Mouse (Mus musculus) lung, adult 2 months (tissue): ENCODE data around the gene Tchp. TPM values are rescaled to one million over a fixed set of nuclear protein-coding genes. Genes with fewer than 3 reads are reported as not detected.

Experiments used
- DNase-seq: peaks from one replicate; pipeline ENCODE4 v3.0.0; 2022
- H3K4me1 ChIP-seq: fragments of 200-500 bp; 2 replicates; pipeline ENCODE4 v1.6.1; 2011; ENCODE audit warnings: low read length; ENCODE audit not compliant: control insufficient read depth, insufficient read depth
- H3K4me3 ChIP-seq: fragments of 200-500 bp; replicated peaks from 2 replicates; pipeline ENCODE3; 2011; ENCODE audit warnings: low read depth, mild to moderate bottlenecking, control low read depth, low read length; ENCODE audit errors: extremely low read depth
- CTCF ChIP-seq: fragments of 200-500 bp; IDR thresholded peaks from 2 replicates; pipeline ENCODE4 v1.5.1; 2011; ENCODE audit warnings: mild to moderate bottlenecking, low read length, control low read depth; ENCODE audit not compliant: insufficient read depth
- POLR2A ChIP-seq: fragments of 200-500 bp; IDR thresholded peaks from 2 replicates; pipeline ENCODE4 v1.6.1; 2011; ENCODE audit warnings: low read depth, mild to moderate bottlenecking, control low read depth, low read length, borderline replicate concordance; ENCODE audit errors: extremely low read depth
- WGBS: fragments of 180-500 bp; shearing (Covaris S2); methylation state at CpG from one replicate; pipeline ENCODE4 v1.1.7; 2018; 5-methylcytosine and 5-hydroxymethylcytosine counted together
- polyA plus RNA-seq: library from polyadenylated mRNA; depleted of rRNA; stranded (reverse); fragments of >200 nt; gene quantifications from 2 replicates; pipeline ENCODE4 v1.2.3, GENCODE M21; 2012; rRNA removed

The Tchp gene
- polyA plus RNA-seq, 1 experiment, result 17.3 TPM

DNA sequence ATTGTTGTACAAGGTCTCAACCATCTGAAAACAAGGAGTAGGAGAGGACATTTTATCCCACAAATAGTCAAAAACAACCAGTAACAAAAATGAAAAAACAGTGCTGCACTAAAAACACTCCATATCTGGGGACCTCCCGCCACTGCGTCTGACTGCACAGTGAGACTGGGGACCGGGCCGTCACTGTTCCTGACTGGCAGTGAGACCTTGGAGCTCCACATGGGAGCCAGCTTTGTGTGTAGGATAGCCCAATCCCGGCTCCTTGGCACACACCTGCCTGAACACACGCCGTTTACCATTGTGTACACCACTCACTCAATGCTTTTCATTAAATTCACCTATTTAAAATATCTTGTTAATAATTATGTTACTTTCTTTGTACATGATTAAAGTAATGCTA lies 59.6 kb downstream of the Tchp start:
- no peak for TF ChIP-seq CTCF
- TF ChIP-seq POLR2A, result no peak
- H3K4me3 ChIP-seq, result no peak overlapping the region
- WGBS, result 90% methylated on average over 7 of the region's 7 CpGs
- DNase-seq, result no peak
- peaks cover 19% of the 10 kb centered on the region for H3K4me1 ChIP-seq

- WGBS, result 61% methylated on average over 8 of the region's 8 CpGs
- peaks cover 10% of the 10 kb centered on the region for H3K4me1 ChIP-seq
- H3K4me3 ChIP-seq, result no peak overlapping the region
- no peak for TF ChIP-seq POLR2A
- TF ChIP-seq CTCF, result no peak
- no peak for DNase-seq
Measured at GRCm38 (mm10) chr5:114769786-114770185, 62.2 kb downstream of the Tchp start.

DNA sequence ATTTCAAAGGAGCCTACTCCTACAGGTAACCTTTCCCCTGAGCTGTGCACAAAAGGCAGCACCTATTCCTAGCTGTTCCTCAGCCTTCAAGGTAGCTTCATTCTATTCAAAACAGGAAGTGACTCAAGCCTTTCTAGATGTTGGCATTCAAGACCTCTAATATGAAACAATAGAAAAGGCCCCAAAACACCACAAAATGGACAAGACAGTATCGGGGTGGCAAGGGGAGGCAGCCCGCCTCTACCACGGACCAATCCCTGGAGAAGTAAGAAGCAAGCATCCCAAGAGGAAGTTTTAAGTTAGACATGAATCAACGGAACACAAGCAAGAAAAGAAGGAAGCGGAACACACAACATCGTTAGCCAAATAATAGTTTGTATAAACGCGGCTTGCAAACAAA lies 64.2 kb downstream of the Tchp start:
- Histone ChIP-seq H3K4me3 (peak overlapping the region; percentile 84), H3K4me1 (peaks cover 17% of the 10 kb centered on the region)
- TF ChIP-seq CTCF (no peak), POLR2A (no peak)
- no peak for DNase-seq
- 30% methylated on average over 8 of the region's 8 CpGs for WGBS

Other genes starting within 250 kb of the Tchp start
- gene Fam222a, start 139.7 kb upstream of the Tchp start, polyA plus RNA-seq, result 7.6 and 8.0 TPM in 2 replicates
- 8.8 and 10.1 TPM in 2 replicates for gene Trpv4, start 49.3 kb upstream of the Tchp start, polyA plus RNA-seq
- 222 and 259 TPM in 2 replicates for gene Gltp, start 16.8 kb upstream of the Tchp start, polyA plus RNA-seq
- 92.1 and 104 TPM in 2 replicates for gene Ankrd13a, start 66.9 kb downstream of the Tchp start, polyA plus RNA-seq
- 97.6 and 105 TPM in 2 replicates for gene Git2, start 67.8 kb downstream of the Tchp start, polyA plus RNA-seq
- 16.7 and 26.0 TPM in 2 replicates for gene 1500011B03Rik, start 115.7 kb downstream of the Tchp start, polyA plus RNA-seq
- not detected in 2 replicates for gene 4930519G04Rik, start 145.9 kb downstream of the Tchp start, polyA plus RNA-seq
- gene Gm9936, start 150.9 kb downstream of the Tchp start, polyA plus RNA-seq, result not detected in 2 replicates
- 17.0 and 21.4 TPM in 2 replicates for gene Oasl2, start 189.2 kb downstream of the Tchp start, polyA plus RNA-seq
- 2.3 and 2.7 TPM in 2 replicates for gene Oasl1, start 215.5 kb downstream of the Tchp start, polyA plus RNA-seq
- gene 2210016L21Rik, start 234.4 kb downstream of the Tchp start, polyA plus RNA-seq, result 15.9 and 16.6 TPM in 2 replicates